Mouse (Mus musculus): ENCODE results near the gene Fap.

DNA sequence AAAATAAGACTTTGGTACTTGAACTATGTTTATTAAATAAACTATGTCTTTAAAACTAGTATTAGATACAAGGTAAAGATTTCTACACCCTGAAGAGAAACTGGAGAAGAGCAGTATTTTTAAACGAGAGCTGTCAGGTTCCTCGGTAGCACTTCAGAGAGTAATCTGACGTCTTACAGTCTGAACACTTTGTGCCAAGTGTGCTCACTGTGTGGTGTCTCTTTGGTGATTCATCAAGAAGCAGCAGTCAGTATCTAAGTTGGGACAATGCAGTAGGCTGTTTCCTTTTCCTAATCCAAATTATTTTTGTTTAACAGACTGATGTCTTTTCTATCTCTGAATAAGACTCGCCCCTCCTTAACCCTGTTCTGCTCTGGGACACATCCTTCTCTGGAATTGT is 78.5 kb downstream of the Fap start:
- TF ChIP-seq POLR2A (IDR thresholded peaks at IDR 0.05; ENCODE audit: low read depth, low read length) (no peak), CTCF (IDR thresholded peaks at IDR 0.05; ENCODE audit: extremely low read depth, insufficient read depth, insufficient read length, insufficient replicate concordance) (no peak)

Data from spleen, adult 2 months (tissue).